ENCODE assay signal across 20 mouse cellular contexts in genomic region chr2:32482351-32482750, GRCm38 (mm10). TPM values are rescaled to one million over a fixed set of nuclear protein-coding genes. Genes with fewer than 3 reads are reported as not detected.
DNase-seq lines count a peak whose midpoint lies in the region; ATAC-seq and TF ChIP-seq lines count a peak whose summit lies in the region.
"Had no signal": no experiment of that assay in that cellular context is flagged by ENCODE, and none has a peak within 500 bp of the region (broad histone marks: within the 10 kb centered on the region; RNA-seq: fewer than 3 reads in every experiment).

No protein-coding gene starts in this region.

- peak overlapping the region; percentile 38; the same call in 1 of the 2 replicates for H3K27ac ChIP-seq in gastrocnemius, adult 2 months
- peak overlapping the region; percentile 43; the same call in 1 of the 2 replicates for H3K27ac ChIP-seq in lung, postnatal 0 days (ENCODE audit: low read length)
- peak overlapping the region; percentile 52; the same call in 1 of the 2 replicates for H3K27ac ChIP-seq in limb, embryonic 13.5 days
- H3K27ac ChIP-seq: forebrain, embryonic 13.5 days; heart, embryonic 13.5 days; hindbrain, embryonic 12.5 days had no signal

- no peak overlapping the region for H3K4me2 ChIP-seq in lung, postnatal 0 days (replicated peaks; ENCODE audit: low read depth, low read length)
- H3K4me2 ChIP-seq in limb, embryonic 13.5 days (replicated peaks) = no peak overlapping the region
- H3K4me2 ChIP-seq: forebrain, embryonic 13.5 days; heart, embryonic 13.5 days; hindbrain, embryonic 12.5 days had no signal

- no peak for TF ChIP-seq EP300 in lung, postnatal 0 days (IDR thresholded peaks at IDR 0.05)

- ATAC-seq in lung, postnatal 0 days = no peak
- ATAC-seq in limb, embryonic 13.5 days (ENCODE audit: low FRiP score, low read depth) = no peak
- ATAC-seq: forebrain, embryonic 13.5 days; forebrain, postnatal 0 days; hindbrain, embryonic 16.5 days had no signal

- H3K9me3 ChIP-seq in lung, postnatal 0 days (ENCODE audit: low read length) = no peaks in the 10 kb centered on the region
- H3K9me3 ChIP-seq in limb, embryonic 13.5 days = peaks cover 17% of the 10 kb centered on the region

- intact Hi-C loops in gastrocnemius, adult 2 months (cut with DNase I) = no loop called here
- intact Hi-C loops in gastrocnemius, postnatal 14 days (cut with DNase I; ENCODE audit: low total_unique reads) = no loop called here

- no peaks in the 10 kb centered on the region for H3K27me3 ChIP-seq in lung, postnatal 0 days (replicated peaks; ENCODE audit: insufficient read depth, low read length)
- H3K27me3 ChIP-seq in limb, embryonic 13.5 days = no peaks in the 10 kb centered on the region
- H3K27me3 ChIP-seq: forebrain, embryonic 13.5 days; heart, embryonic 13.5 days; hindbrain, embryonic 12.5 days had no signal

- DNase-seq in gastrocnemius, adult 2 months = no peak
- no peak for DNase-seq in gastrocnemius, postnatal 14 days
- no peak for DNase-seq in lung, postnatal 0 days (ENCODE audit: low spot score)
- DNase-seq in lung, postnatal 10 days = no peak
- DNase-seq in kidney, postnatal 14 days = peak; percentile 79
- no peak for DNase-seq in adrenal gland, postnatal 25 days
- no peak for DNase-seq in layer of hippocampus, postnatal 36 days
- DNase-seq: adrenal gland, adult 2 months; adrenal gland, postnatal 36 days; cerebellum, adult 11 months; cerebellum, adult 8-10 months; cerebellum, postnatal 14 days; forebrain, postnatal 0 days; gastrocnemius, postnatal 36 days; heart, postnatal 36 days had no signal

- H3K4me3 ChIP-seq in gastrocnemius, adult 2 months = no peak overlapping the region
- no peak overlapping the region for H3K4me3 ChIP-seq in lung, postnatal 0 days (ENCODE audit: low read depth, low read length)
- H3K4me3 ChIP-seq in limb, embryonic 13.5 days = no peak overlapping the region
- H3K4me3 ChIP-seq: forebrain, embryonic 13.5 days; heart, embryonic 13.5 days; hindbrain, embryonic 12.5 days had no signal

- H3K9ac ChIP-seq in lung, postnatal 0 days (replicated peaks; ENCODE audit: low read depth) = no peak overlapping the region
- no peak overlapping the region for H3K9ac ChIP-seq in limb, embryonic 13.5 days
- H3K9ac ChIP-seq: forebrain, embryonic 13.5 days; forebrain, postnatal 0 days; heart, embryonic 13.5 days; hindbrain, embryonic 12.5 days had no signal

- H3K36me3 ChIP-seq in lung, postnatal 0 days (ENCODE audit: insufficient read depth, low read length) = no peaks in the 10 kb centered on the region
- no peaks in the 10 kb centered on the region for H3K36me3 ChIP-seq in limb, embryonic 13.5 days
- H3K36me3 ChIP-seq: heart, embryonic 13.5 days; hindbrain, embryonic 12.5 days had no signal

- WGBS in lung, postnatal 0 days = 88% methylated on average over 8 of the region's 8 CpGs
- 86% methylated on average over 8 of the region's 8 CpGs for WGBS in limb, embryonic 13.5 days

- H3K4me1 ChIP-seq in lung, postnatal 0 days (ENCODE audit: insufficient read depth, low read depth, low read length) = no peaks in the 10 kb centered on the region
- no peaks in the 10 kb centered on the region for H3K4me1 ChIP-seq in limb, embryonic 13.5 days
- H3K4me1 ChIP-seq: forebrain, embryonic 13.5 days; hindbrain, embryonic 12.5 days had no signal

- no peak for TF ChIP-seq CTCF in gastrocnemius, adult 2 months (IDR thresholded peaks at IDR 0.05)
- no peak for TF ChIP-seq CTCF in lung, postnatal 0 days (IDR thresholded peaks at IDR 0.05)

RNA-seq across cellular contexts. Expression of gene Slc25a25, which starts 31.1 kb away (rescaled TPM):
- 100 to 1,000 TPM in 1 of 2 experiments, 10 to 100 TPM in 1; 45.3 to 211 TPM for total RNA-seq in gastrocnemius, adult 2 months (2021)
- 10 to 100 TPM; 18.1 to 47.8 TPM for total RNA-seq in gastrocnemius, postnatal 14 days (2021)
- polyA plus RNA-seq in lung, postnatal 0 days (2015; fragmentation: Nextera tagmentation; extraction: Ambion mirVana) = 16.7 and 21.5 TPM in 2 replicates
- 22.8 and 22.9 TPM in 2 replicates for polyA plus RNA-seq in limb, embryonic 13.5 days (2015; fragmentation: Nextera tagmentation; extraction: Ambion mirVana)
- 16.4 and 28.0 TPM in 2 replicates for total RNA-seq in adrenal gland, postnatal 25 days (2021)
- 10 to 100 TPM; 58.1 to 60.0 TPM for total RNA-seq in layer of hippocampus, postnatal 36 days (2021)

RNA-seq across cellular contexts. Expression of gene Naif1, which starts 32.1 kb away (rescaled TPM):
- 1 to 10 TPM; 2.2 to 2.3 TPM for total RNA-seq in gastrocnemius, adult 2 months (2021)
- total RNA-seq in gastrocnemius, postnatal 14 days (2021) = 1 to 10 TPM; 2.4 to 3.1 TPM
- polyA plus RNA-seq in lung, postnatal 0 days (2015; fragmentation: Nextera tagmentation; extraction: Ambion mirVana) = 4.1 and 4.6 TPM in 2 replicates
- polyA plus RNA-seq in limb, embryonic 13.5 days (2015; fragmentation: Nextera tagmentation; extraction: Ambion mirVana) = 5.7 and 5.9 TPM in 2 replicates
- total RNA-seq in adrenal gland, postnatal 25 days (2021) = 5.5 and 5.6 TPM in 2 replicates
- 1 to 10 TPM; 4.2 to 4.4 TPM for total RNA-seq in layer of hippocampus, postnatal 36 days (2021)

RNA-seq across cellular contexts. Expression of gene Fam102a, which starts 52.8 kb away (rescaled TPM):
- 1 to 10 TPM; 1.8 to 3.1 TPM for total RNA-seq in gastrocnemius, adult 2 months (2021)
- total RNA-seq in gastrocnemius, postnatal 14 days (2021) = 1 to 10 TPM; 3.5 to 4.2 TPM
- 8.0 and 8.4 TPM in 2 replicates for polyA plus RNA-seq in lung, postnatal 0 days (2015; fragmentation: Nextera tagmentation; extraction: Ambion mirVana)
- polyA plus RNA-seq in limb, embryonic 13.5 days (2015; fragmentation: Nextera tagmentation; extraction: Ambion mirVana) = 10.4 and 10.9 TPM in 2 replicates
- total RNA-seq in adrenal gland, postnatal 25 days (2021) = 32.3 and 35.5 TPM in 2 replicates
- 10 to 100 TPM; 69.4 to 69.8 TPM for total RNA-seq in layer of hippocampus, postnatal 36 days (2021)
